ENCODE assay signal across 8 mouse cellular contexts in genomic region chr9:7872775-7873439, GRCm38 (mm10). TPM values are rescaled to one million over a fixed set of nuclear protein-coding genes. Genes with fewer than 3 reads are reported as not detected.
DNase-seq lines count a peak whose midpoint lies in the region; ATAC-seq and TF ChIP-seq lines count a peak whose summit lies in the region.

Gene Birc3, minus strand, starts transcription at chr9:7873186.

- no peaks in the 10 kb centered on the region for H3K9me3 ChIP-seq in intestine, postnatal 0 days (ENCODE audit: control insufficient read depth)
- H3K9me3 ChIP-seq in stomach, embryonic 15.5 days: no peaks in the 10 kb centered on the region

- no peaks in the 10 kb centered on the region for H3K27me3 ChIP-seq in intestine, postnatal 0 days (replicated peaks; ENCODE audit: control insufficient read depth, insufficient read depth, low read length)
- H3K27me3 ChIP-seq in liver, adult 2 months (ENCODE audit: control insufficient read depth, insufficient read depth, low read length): no peaks in the 10 kb centered on the region
- H3K27me3 ChIP-seq in stomach, embryonic 15.5 days (replicated peaks): no peaks in the 10 kb centered on the region

- 2% methylated on average over 26 of the region's 26 CpGs for WGBS in intestine, postnatal 0 days
- under 1% methylated on average over 26 of the region's 26 CpGs for WGBS in liver, adult 2 months
- 3% methylated on average over 19 of the region's 26 CpGs for WGBS in stomach, embryonic 15.5 days

- H3K27ac ChIP-seq in intestine, postnatal 0 days (ENCODE audit: low read depth, low read length): peak within 1 kb of the TSS; percentile 95
- H3K27ac ChIP-seq in liver, adult 2 months (replicated peaks; ENCODE audit: insufficient read depth, low read depth, low read length): peak within 1 kb of the TSS; percentile 94
- H3K27ac ChIP-seq in stomach, embryonic 15.5 days: peak within 1 kb of the TSS; percentile 80

- H3K36me3 ChIP-seq in intestine, postnatal 0 days (ENCODE audit: control insufficient read depth, insufficient read depth): no peaks in the 10 kb centered on the region; the same call in 1 of the 2 replicates
- no peaks in the 10 kb centered on the region for H3K36me3 ChIP-seq in liver, adult 2 months (ENCODE audit: control insufficient read depth, insufficient read depth, low read length)
- no peaks in the 10 kb centered on the region for H3K36me3 ChIP-seq in stomach, embryonic 15.5 days

- peak; percentile 2 for DNase-seq in cerebellum, adult 8-10 months
- no peak for DNase-seq in cerebellum, adult 9-11 months
- peak; percentile 72 for DNase-seq in embryo, embryonic 9.5 days (ENCODE audit: extremely low spot score)
- DNase-seq in heart, adult 11 months: peak; percentile 99
- peak; percentile 82 for DNase-seq in liver, adult 2 months (ENCODE audit: extremely low read depth, low read depth, low spot score)
- peak; percentile 93 to 95 for DNase-seq in monocyte, adult 2 months (ENCODE audit: low read depth in 1 of 2, low spot score in 2 of 2)

- peak; percentile 83 for TF ChIP-seq POLR2A in liver, adult 2 months (IDR thresholded peaks at IDR 0.05; ENCODE audit: extremely low read depth, insufficient read depth, low read length)

- 0 out of 2 replicates have a peak, but pooled peaks cover 2% of the 10 kb centered on the region for H3K4me1 ChIP-seq in intestine, postnatal 0 days (replicated peaks; ENCODE audit: control insufficient read depth, insufficient read depth, low read length)
- H3K4me1 ChIP-seq in liver, adult 2 months (ENCODE audit: control insufficient read depth, insufficient read depth, low read length): peaks cover 19% of the 10 kb centered on the region
- H3K4me1 ChIP-seq in stomach, embryonic 15.5 days: no peaks in the 10 kb centered on the region; the same call in 1 of the 2 replicates

- peak within 1 kb of the TSS; percentile 59 for H3K4me3 ChIP-seq in intestine, postnatal 0 days (ENCODE audit: low read depth, low read length)
- H3K4me3 ChIP-seq in liver, adult 2 months (ENCODE audit: insufficient read depth, low read depth, low read length): peak within 1 kb of the TSS; percentile 89
- H3K4me3 ChIP-seq in stomach, embryonic 15.5 days (replicated peaks): peak within 1 kb of the TSS; percentile 62

- peak within 1 kb of the TSS; percentile 76 for H3K4me2 ChIP-seq in intestine, postnatal 0 days (replicated peaks; ENCODE audit: low read depth)
- peak within 1 kb of the TSS; percentile 86 for H3K4me2 ChIP-seq in stomach, embryonic 15.5 days

- peaks cover 9% of the 10 kb centered on the region; the same call in 1 of the 2 replicates for H3K79me2 ChIP-seq in liver, adult 2 months (ENCODE audit: control insufficient read depth, insufficient read depth, low read length)

- peak within 1 kb of the TSS; percentile 85 for H3K9ac ChIP-seq in intestine, postnatal 0 days (ENCODE audit: low read depth, low read length)
- H3K9ac ChIP-seq in liver, adult 2 months (ENCODE audit: low read depth, low read length): peak within 1 kb of the TSS; percentile 85
- H3K9ac ChIP-seq in stomach, embryonic 15.5 days: peak within 1 kb of the TSS; percentile 58; the same call in 1 of the 2 replicates

- no peak for TF ChIP-seq CTCF in intestine, postnatal 0 days (IDR thresholded peaks at IDR 0.05; ENCODE audit: low read depth)
- TF ChIP-seq CTCF in liver, adult 2 months (IDR thresholded peaks at IDR 0.05; ENCODE audit: low read depth, low read length): peak; percentile 1; the same call in 1 of the 2 replicates

- peak; percentile 91 for ATAC-seq in intestine, postnatal 0 days
- peak; percentile 93 for ATAC-seq in stomach, embryonic 15.5 days (ENCODE audit: insufficient read depth, low FRiP score, low read depth)

RNA-seq across cellular contexts. Expression of gene Birc3, which starts in this region (rescaled TPM):
- 8.2 and 8.6 TPM in 2 replicates for polyA plus RNA-seq in intestine, postnatal 0 days (2015; fragmentation: Nextera tagmentation; extraction: Ambion mirVana)
- total RNA-seq in liver, adult 2 months (2014; rRNA removed): 20.3 and 23.7 TPM in 2 replicates
- polyA plus RNA-seq in liver, adult 2 months (2012; rRNA removed): 5.6 and 6.3 TPM in 2 replicates
- 9.6 and 9.7 TPM in 2 replicates for polyA plus RNA-seq in stomach, embryonic 15.5 days (2015; fragmentation: Nextera tagmentation; extraction: Ambion mirVana)
